Mouse (Mus musculus): ENCODE results near the gene Icosl.

GRCm38 (mm10) chr10:78042096-78042495 lies 27.0 kb upstream of the Icosl start:
- TF ChIP-seq CTCF (IDR thresholded peaks at IDR 0.05; ENCODE audit: insufficient read depth, low read length) (no peak), POLR2A (IDR thresholded peaks at IDR 0.05; ENCODE audit: borderline replicate concordance, extremely low read depth, low read depth, low read length) (no peak)

All from lung, adult 2 months (tissue).